Mouse (Mus musculus) left cerebral cortex, adult 11 months (tissue): ENCODE results near the gene Myo1h.

ENCODE experiments used
- DNase-seq: peaks from one replicate; pipeline ENCODE4 v3.0.0; 2022; ENCODE audit warnings: low spot score

Gene Myo1h

GRCm38 (mm10) chr5:114288874-114289273, at the start of gene Myo1h:
Myo1h (plus strand) TSS chr5:114289166.
- no peak for DNase-seq

DNA sequence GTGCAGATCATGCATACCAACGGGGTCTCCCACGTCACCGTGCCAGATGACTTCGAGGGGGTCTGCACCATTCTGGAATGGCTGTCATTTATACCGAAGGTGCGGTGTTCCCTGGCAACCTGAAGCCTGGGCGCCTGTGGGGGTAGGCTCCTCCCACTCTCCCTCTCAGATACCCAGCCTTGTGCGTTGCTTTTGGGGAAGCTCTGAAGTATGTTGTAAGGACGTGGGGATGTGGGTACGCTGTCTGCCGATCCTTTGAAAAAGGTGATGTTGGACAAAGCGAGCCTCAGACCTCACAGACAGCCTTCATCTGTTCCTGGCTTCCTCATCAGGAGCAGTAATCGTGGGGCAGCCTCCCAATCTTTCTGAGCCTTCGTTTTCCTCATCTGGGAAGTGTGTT, 49.2 kb upstream of the Myo1h start:
- no peak for DNase-seq

GRCm38 (mm10) chr5:114246465-114246864, 42.5 kb upstream of the Myo1h start:
- DNase-seq: no peak

DNA sequence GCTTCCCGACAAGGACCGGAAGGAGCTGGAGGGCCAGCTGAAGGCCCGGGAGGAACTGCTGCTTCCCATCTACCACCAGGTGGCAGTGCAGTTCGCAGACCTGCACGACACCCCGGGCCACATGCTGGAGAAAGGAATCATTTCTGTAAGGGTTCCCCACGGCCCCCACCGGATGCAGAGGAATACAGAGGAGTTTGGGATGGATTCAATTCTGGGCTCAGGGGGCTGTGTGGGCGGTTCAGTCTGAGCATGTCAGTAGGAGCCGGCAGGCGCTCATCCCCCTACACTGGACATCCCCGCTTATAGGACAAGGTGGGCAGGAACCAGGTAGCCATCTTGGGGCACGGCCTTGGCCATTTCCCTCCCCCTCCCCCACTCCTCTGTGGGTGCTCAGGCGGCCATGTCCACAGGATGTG, 40.8 kb upstream of the Myo1h start:
- peak; percentile 23 for DNase-seq

GRCm38 (mm10) chr5:114259495-114259894, 29.5 kb upstream of the Myo1h start:
- DNase-seq: no peak

- no peak for DNase-seq
Measured at GRCm38 (mm10) chr5:114261494-114261893, 27.5 kb upstream of the Myo1h start.

GRCm38 (mm10) chr5:114264030-114264459, 24.9 kb upstream of the Myo1h start:
- no peak for DNase-seq

GRCm38 (mm10) chr5:114264791-114265190, 24.2 kb upstream of the Myo1h start:
- DNase-seq: no peak

GRCm38 (mm10) chr5:114268646-114269045, 20.3 kb upstream of the Myo1h start:
- no peak for DNase-seq

- DNase-seq: no peak
Measured at GRCm38 (mm10) chr5:114269499-114269898, 19.5 kb upstream of the Myo1h start.

DNA sequence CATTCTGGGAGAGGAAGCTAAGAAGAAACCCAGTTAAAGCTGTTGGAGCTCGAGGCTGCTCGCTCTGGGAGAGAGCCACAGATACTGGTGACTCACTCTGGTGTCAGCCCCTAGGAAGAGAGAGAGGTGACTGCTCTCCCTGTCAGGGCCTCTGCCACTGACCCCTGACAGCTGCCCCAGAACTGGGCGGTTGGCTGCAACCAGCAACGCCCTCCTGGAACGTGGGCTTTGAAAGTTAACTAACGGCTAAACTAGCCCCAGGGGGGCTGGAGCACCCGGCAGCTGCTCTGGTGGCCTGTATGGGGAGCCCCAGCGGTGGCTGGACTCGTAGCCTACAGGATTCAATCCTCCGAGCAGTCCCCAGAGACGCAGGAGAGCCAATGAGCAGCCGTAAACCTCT, 19.0 kb upstream of the Myo1h start:
- no peak for DNase-seq

- no peak for DNase-seq
Measured at GRCm38 (mm10) chr5:114273693-114274402, 15.1 kb upstream of the Myo1h start, which contains the start of gene Foxn4. Foxn4 (minus strand) TSS chr5:114273807.

DNA sequence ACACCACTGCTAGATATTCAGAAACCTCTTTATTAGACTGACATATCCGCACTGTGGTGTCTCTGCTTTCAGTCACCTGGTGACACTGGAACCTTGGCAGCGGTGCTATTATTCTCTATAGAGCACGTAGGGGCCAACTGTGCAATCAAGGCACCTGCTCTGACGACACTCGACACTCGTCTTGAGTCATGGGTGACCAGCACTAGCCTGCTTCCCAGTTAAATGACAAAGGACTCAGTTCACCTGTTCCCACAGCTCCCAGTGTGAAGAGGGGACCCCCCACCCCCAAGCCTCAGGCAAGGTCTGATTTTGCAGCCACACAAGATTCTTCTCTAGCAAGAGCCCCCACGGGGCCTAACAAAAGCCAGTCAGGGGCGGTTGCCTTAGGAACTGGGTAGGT, 13.6 kb upstream of the Myo1h start:
- DNase-seq: no peak

DNA sequence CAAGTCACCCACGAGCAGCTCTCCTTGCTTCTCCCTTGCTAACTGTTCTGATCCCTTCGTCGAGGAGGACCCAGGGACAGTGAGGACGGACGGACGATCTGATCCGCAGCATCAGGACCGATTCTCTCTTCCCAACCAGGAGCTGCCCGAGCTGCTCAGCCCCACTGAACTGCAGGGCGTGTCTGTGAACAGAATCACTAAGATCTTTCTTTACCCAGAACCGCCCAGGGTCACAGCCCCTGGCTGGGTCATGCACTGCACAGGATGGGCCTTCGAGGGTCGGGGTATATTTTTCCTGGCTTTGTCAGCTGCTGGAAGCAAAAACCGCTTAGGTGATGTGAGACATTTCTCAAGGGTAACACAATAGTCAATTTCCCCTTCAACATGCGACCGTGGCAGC, 13.0 kb upstream of the Myo1h start:
- no peak for DNase-seq

DNA sequence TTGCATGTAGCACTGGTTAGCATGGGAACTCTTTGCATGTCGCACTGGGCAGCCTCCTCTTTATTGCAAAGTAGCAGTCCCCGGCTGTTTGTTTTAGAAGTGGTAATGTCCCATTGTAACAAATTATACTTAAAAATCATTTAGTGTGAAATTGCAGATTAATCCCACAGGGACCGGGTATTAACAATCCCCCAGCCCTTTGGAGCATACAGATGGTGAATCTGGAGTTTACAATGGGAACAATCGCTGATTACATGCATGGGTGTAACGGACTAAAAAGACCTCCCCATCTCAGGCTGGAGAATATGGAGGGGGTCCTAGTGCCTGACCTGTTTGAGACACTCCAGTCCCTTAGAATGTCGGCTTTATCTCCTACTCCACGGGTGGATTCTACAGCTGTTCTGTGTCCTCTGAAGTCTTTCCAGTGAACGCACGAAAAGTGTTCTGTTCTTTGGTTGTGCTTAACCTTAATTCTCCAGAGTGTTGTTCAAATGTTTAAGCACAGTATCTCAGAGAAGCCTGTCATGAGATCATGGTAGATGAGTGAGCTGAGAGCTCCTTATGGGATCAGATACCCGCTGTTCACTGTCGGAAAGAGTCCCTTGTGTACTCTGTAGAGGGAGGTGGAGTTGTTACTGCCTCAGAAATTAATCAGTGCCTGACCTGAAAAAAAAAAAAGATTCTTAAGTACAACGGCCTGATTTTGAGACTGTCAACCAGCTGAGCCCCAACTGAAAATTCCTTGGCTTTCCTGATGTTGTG, 9.4 kb upstream of the Myo1h start:
- DNase-seq: no peak

DNA sequence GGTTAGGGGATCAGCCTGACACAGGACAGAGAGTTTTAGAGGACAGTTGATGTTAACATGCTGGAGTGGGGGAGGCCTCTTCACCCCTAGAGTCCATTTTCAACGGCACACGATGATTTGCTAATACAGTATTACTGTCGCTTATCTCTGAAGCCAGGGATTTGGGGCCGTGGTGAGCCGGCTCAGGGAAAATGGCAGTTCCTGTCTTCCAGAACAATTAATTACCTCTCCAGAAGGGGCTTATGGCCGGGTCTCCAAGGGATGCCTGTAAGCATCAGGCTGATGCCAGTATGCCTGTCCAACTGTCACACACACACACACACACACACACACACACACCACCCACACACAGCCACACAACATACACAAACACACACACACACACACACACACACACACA, 6.6 kb upstream of the Myo1h start:
- DNase-seq: no peak

DNA sequence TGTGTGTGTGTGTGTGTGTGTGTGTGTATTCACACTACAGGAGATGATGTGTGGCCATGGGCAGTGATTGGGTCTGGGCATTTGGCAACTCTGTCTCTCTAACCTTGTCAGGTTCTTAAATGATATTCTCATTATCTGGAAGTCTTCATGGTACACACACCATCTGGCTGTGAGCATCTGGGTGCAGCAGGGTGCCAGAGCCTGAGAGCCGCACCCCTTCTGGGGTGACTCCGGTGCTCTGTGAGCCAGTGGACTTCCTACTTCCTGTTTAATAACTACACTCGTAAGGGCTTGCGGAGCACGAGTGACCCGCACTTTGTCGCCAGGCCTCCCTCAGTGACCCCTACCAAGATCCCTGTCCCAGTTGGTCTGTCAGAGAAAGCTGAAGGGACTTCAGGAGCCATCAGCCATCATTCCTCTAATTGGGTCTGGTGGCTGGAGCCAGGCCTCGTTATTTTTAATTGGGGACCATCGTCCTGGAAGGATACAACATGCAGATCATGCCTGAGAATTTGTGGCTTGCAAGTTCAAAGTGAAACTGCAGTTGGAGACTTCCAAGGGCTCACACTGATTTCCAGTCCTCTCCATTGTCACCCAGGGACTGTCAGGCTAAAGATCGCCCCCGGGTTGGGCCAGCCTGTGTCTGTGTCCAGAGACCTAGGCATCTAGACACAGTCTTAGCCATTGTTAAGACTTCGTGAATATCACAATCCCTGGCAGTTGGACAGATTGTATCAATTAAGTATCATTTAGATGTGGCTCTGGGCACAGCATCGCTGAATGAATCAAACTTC, 4.2 kb upstream of the Myo1h start:
- DNase-seq: no peak

- peak; percentile 10 for DNase-seq
Measured at GRCm38 (mm10) chr5:114285398-114285700, 3.6 kb upstream of the Myo1h start.

DNA sequence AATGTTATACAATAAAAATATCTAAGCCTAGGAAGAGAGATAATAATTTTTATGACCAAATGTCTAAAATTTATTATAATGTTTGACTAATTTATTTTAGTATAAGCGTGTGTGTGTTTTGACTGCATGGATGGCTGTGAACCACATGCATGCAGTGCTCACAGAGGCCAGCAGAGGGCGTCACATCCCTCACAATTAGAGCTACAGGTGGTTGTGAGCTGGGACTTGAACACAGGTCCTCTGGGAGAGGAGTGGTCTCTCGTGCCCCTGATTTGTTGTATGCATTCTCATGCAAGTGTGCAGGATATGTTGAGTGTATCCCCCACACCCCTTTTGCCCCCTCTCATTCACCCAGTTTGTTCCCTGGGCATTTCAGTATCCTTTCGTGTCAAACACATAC, 2.9 kb upstream of the Myo1h start:
- no peak for DNase-seq

DNA sequence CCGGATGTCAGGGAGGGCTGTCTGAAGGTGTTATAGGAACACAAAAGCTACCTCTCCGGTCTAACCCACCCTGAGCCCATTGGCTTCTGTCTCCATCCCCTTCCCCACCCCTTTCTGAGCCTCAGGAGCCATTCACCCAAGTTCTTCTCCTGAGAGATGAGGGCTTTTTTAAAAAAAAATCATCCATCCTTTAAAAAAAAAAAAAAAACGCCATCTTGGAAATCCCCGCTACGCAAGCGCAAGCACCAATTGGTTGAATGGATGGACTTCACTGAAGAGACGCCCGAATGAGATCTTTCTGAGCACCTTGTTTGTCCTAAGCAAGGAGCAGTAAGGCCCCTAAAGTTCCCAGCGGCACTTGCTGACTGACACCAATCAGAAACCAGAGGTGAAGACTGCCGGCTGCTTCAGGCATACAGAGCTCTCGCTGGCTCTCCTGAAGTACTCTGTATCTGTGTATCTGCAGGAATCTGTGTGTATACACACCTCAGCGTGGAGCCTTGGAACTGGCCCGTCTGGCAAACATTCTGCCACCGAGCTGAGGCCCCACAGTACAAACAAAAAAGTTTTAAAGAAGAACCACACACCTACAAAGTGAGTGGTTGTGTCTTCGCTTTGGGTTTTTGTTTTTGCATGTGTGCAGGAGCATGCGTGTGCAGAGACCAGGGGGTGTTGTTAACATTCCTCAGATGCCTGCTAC, 1.9 kb upstream of the Myo1h start:
- DNase-seq: no peak

GRCm38 (mm10) chr5:114288396-114288795, 570 bp upstream of the Myo1h start:
- DNase-seq: no peak

- no peak for DNase-seq
Measured at GRCm38 (mm10) chr5:114290004-114290403, 1.0 kb downstream of the Myo1h start.
